Mouse (Mus musculus): ENCODE results near the gene Sema4b.

DNA sequence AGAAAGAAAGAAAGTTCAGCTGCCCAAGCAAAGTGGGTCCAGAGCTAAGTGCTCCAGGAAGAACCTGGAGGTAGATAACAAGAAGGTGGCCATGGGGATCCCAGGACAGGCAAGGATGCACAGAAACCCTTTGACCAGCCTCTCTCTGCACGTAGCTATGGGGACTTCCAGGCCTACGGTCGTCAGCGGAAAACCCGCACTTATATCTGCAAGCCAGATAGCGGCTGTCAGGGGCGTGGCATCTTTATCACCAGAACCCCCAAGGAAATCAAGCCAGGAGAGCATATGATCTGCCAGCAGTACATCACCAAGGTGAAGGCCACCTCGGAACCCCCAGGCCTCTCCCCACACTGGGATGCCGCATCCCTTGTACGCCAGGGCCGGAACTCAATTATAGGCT, 66.2 kb downstream of the Sema4b start:
- TF ChIP-seq CTCF (IDR thresholded peaks at IDR 0.05; ENCODE audit: control insufficient read depth, insufficient read depth, insufficient replicate concordance, low read depth, low read length) = no peak
- TF ChIP-seq POLR2A (IDR thresholded peaks at IDR 0.05; ENCODE audit: control insufficient read depth, low read depth, low read length) = no peak

Measured in testis, adult 2 months (tissue).